Mouse (Mus musculus): ENCODE results near the gene 6430628N08Rik. TPM values are rescaled to one million over a fixed set of nuclear protein-coding genes. Genes with fewer than 3 reads are reported as not detected.

The 6430628N08Rik gene
- total RNA-seq, 1 experiment from 2014 or later, result not detected

GRCm38 (mm10) chr4:115884022-115884421, 6.4 kb upstream of the 6430628N08Rik start, which contains the start of gene Kncn:
TSS of gene Kncn (plus strand) at chr4:115884400.
- no peak for ATAC-seq (replicated peaks; ENCODE audit: low read depth, poor library complexity, severe bottlenecking)

- no peak for ATAC-seq (replicated peaks; ENCODE audit: low read depth, poor library complexity, severe bottlenecking)
These were observed 4.6 kb upstream of the 6430628N08Rik start for GRCm38 (mm10) chr4:115885846-115886245.

- ATAC-seq (replicated peaks; ENCODE audit: low read depth, poor library complexity, severe bottlenecking), result peak; percentile 42
These were observed 3.6 kb upstream of the 6430628N08Rik start for GRCm38 (mm10) chr4:115886875-115887274.

GRCm38 (mm10) chr4:115890066-115890465, 399 bp upstream of the 6430628N08Rik start:
- no peak for ATAC-seq (replicated peaks; ENCODE audit: low read depth, poor library complexity, severe bottlenecking)

- no peak for ATAC-seq (replicated peaks; ENCODE audit: low read depth, poor library complexity, severe bottlenecking)
These were observed 3.8 kb downstream of the 6430628N08Rik start for GRCm38 (mm10) chr4:115894281-115894680.

GRCm38 (mm10) chr4:115897901-115898631, 7.6 kb downstream of the 6430628N08Rik start:
- peak; percentile 43 for ATAC-seq (replicated peaks; ENCODE audit: low read depth, poor library complexity, severe bottlenecking)

GRCm38 (mm10) chr4:115902816-115903215, 12.4 kb downstream of the 6430628N08Rik start:
- peak; percentile 77 for ATAC-seq (replicated peaks; ENCODE audit: low read depth, poor library complexity, severe bottlenecking)

- ATAC-seq (replicated peaks; ENCODE audit: low read depth, poor library complexity, severe bottlenecking), result no peak
These were observed 13.9 kb downstream of the 6430628N08Rik start for GRCm38 (mm10) chr4:115904375-115904774.

GRCm38 (mm10) chr4:115905701-115906100, 15.2 kb downstream of the 6430628N08Rik start:
- ATAC-seq (replicated peaks; ENCODE audit: low read depth, poor library complexity, severe bottlenecking), result no peak

GRCm38 (mm10) chr4:115906791-115907190, 16.3 kb downstream of the 6430628N08Rik start:
- no peak for ATAC-seq (replicated peaks; ENCODE audit: low read depth, poor library complexity, severe bottlenecking)

GRCm38 (mm10) chr4:115907994-115908393, 17.5 kb downstream of the 6430628N08Rik start:
- no peak for ATAC-seq (replicated peaks; ENCODE audit: low read depth, poor library complexity, severe bottlenecking)

GRCm38 (mm10) chr4:115908641-115909040, 18.2 kb downstream of the 6430628N08Rik start:
- ATAC-seq (replicated peaks; ENCODE audit: low read depth, poor library complexity, severe bottlenecking), result no peak

GRCm38 (mm10) chr4:115911586-115911985, 21.1 kb downstream of the 6430628N08Rik start:
- no peak for ATAC-seq (replicated peaks; ENCODE audit: low read depth, poor library complexity, severe bottlenecking)

GRCm38 (mm10) chr4:115919911-115920310, 29.4 kb downstream of the 6430628N08Rik start:
- ATAC-seq (replicated peaks; ENCODE audit: low read depth, poor library complexity, severe bottlenecking), result no peak

GRCm38 (mm10) chr4:115922688-115923087, 32.2 kb downstream of the 6430628N08Rik start:
- no peak for ATAC-seq (replicated peaks; ENCODE audit: low read depth, poor library complexity, severe bottlenecking)

GRCm38 (mm10) chr4:115923262-115923880, 32.9 kb downstream of the 6430628N08Rik start:
- no peak for ATAC-seq (replicated peaks; ENCODE audit: low read depth, poor library complexity, severe bottlenecking)

- no peak for ATAC-seq (replicated peaks; ENCODE audit: low read depth, poor library complexity, severe bottlenecking)
These were observed 37.2 kb downstream of the 6430628N08Rik start for GRCm38 (mm10) chr4:115927637-115928036.

- no peak for ATAC-seq (replicated peaks; ENCODE audit: low read depth, poor library complexity, severe bottlenecking)
These were observed 41.2 kb downstream of the 6430628N08Rik start for GRCm38 (mm10) chr4:115931556-115932088.

GRCm38 (mm10) chr4:115935835-115936581, 45.5 kb downstream of the 6430628N08Rik start:
- ATAC-seq (replicated peaks; ENCODE audit: low read depth, poor library complexity, severe bottlenecking), result no peak

- ATAC-seq (replicated peaks; ENCODE audit: low read depth, poor library complexity, severe bottlenecking), result no peak
These were observed 46.2 kb downstream of the 6430628N08Rik start for GRCm38 (mm10) chr4:115936646-115937045.
